Mouse (Mus musculus) bone marrow macrophage, adult 2 months (primary cell): Measurements from ENCODE around the gene Cldn9.

Experiments
- CTCF ChIP-seq: IDR thresholded peaks from 2 replicates; pipeline ENCODE4 v1.5.1; 2012; ENCODE audit warnings: low read depth, mild to moderate bottlenecking, low read length, moderate library complexity
- POLR2A ChIP-seq: IDR thresholded peaks from 2 replicates; pipeline ENCODE4 v1.6.1; 2012; ENCODE audit warnings: mild to moderate bottlenecking, low read depth, low read length, borderline replicate concordance

DNA sequence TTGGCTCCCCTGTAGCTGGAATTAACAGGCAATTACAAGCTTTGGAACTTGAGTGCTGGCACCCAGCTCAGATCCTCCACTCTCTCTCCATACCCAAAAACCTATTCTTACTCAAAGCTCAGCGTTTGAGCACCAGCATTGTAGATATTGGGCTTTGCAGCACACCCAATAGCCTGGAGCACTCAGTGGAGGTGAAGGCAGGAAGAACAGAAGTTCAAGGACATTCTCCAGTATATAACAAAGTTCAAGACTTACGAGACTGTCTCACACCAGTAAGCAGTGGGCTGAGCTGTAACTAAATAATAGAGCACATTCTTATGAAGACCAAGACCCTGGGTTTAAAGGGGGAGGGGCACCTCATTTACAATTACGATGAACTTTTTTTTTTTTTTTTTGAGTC lies 11.1 kb downstream of the Cldn9 start:
- TF ChIP-seq CTCF (no peak), POLR2A (no peak)
